Mouse (Mus musculus) WW6 (cell line): ENCODE data around the gene Usp33.
A peak's percentile ranks its signal among the peaks of the same experiment; 100 is the strongest.
"Not testable (repeated sequence)": the region's sequence is repeated elsewhere in the genome, so short reads cannot be mapped to it uniquely, and the experiment has no call there.

Experiments
- DNase-seq: peaks from one replicate; pipeline ENCODE4 v3.0.0-alpha.2; 2013; ENCODE audit warnings: low read depth, low spot score

The Usp33 gene

DNA sequence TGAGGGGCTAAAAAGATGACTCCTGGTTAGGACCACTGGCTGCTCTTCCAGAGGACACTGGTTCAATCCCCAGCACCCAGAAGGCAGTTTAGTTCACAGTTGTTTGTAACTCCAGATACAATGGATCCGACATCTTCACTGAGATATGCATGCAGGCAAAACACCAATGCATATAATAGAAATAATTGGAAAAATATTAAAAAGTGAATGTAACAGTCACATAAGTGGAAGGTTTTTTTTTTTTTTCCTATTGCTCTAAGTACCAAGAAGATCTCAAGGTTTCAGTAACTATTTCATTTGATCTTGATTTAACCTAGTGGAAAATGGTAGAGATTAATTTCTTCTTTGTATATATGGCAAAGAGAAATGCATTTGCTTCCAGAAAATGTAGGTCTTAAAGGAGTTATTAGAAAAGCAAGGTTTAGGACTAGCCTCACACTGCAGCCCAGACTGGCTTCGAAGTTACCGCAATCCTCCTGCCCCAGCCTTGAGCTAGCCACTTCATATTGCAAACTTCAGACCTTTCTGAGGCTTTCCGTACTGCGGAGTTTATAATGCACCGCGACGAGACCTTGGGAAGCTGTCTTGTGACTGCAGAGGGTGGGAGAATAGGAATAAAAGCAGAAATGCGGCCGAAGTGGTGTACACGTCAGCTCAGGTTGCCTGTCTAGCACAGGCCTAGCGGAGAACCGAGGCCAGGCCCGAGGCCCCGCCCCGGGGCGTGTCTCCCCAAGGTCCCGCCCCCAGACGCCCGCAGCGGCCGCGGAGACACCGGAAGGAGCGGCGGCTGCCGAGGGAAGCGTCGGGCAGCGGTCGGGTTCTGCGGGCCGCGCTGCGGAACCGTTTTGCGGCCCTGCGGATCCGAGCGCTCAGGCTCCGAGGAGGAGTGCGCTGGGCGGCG lies at the start of gene Usp33:
Gene Usp33 (plus strand): TSS at position 747 of the 901 bp plus-strand sequence.
- DNase-seq, result peak; percentile 74

DNA sequence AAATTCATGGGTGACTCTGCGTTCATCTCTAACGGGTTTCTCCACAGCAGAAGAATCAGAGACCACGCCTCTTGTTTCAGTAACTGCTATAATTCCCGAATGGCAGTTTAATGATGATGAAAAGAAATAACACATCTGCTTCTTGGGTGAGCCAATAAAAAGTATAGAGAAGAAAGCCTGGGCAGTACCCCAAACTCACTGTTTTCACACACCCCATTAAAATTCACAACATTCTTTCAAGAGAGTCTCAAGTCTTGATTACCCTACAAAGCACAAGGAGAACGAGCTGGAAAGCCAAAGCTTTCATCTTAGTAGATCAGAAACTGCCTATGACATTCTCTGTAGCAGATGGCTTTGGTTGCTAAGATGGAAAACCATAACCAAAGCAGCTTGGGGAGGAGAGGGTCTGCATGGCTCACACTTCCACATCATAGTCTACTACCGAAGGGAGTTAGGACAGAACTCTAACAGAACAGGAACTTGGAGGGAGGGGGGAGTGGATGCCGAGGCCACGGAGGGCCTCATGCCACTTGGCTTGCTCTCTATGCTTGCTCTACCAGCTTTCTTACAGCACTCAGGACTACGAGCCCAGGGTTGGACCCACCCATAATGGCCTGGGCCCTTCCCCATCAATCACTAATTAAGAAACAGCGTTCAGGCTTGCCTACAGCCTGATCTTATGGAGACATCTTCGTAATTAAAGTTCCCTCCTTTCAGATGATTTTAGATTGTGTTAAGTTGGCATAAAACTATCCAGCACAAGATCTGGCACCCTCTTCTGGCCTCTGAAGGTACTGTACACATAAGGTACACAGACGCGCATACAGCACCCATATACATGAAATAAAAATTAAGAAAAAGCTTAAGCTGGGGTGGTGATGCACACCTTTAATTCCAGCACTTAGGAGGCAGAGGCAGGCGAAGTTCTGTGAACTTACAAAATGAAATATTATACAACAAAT lies 45.6 kb upstream of the Usp33 start:
- DNase-seq, result no peak

- DNase-seq, result no peak
These were observed 43.3 kb upstream of the Usp33 start for GRCm38 (mm10) chr3:152302991-152303390.

GRCm38 (mm10) chr3:152304093-152304815 lies 42.0 kb upstream of the Usp33 start:
- DNase-seq, result no peak

DNA sequence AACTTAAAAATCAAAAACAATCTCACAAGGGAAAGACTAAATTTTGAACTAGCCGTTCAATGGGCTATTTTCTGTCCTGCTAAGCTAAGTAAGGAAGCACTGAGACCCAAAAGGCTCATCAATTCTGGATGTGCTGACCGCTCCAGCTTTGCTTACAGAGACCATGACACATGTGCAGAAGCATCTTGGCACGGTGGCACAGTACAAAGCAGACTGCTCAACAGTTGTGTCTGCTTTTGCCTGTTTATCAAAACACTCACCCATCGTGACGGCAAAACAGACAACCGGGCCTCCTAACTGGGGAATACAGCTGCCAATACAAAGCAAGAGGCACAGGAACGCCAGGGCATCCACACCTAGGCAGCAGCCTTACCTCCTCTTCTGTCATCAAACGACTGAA lies 41.2 kb upstream of the Usp33 start:
- DNase-seq, result no peak

- DNase-seq, result no peak
These were observed 40.3 kb upstream of the Usp33 start for GRCm38 (mm10) chr3:152305971-152306370.

- no peak for DNase-seq
These were observed 37.6 kb upstream of the Usp33 start for GRCm38 (mm10) chr3:152308485-152309249.

DNA sequence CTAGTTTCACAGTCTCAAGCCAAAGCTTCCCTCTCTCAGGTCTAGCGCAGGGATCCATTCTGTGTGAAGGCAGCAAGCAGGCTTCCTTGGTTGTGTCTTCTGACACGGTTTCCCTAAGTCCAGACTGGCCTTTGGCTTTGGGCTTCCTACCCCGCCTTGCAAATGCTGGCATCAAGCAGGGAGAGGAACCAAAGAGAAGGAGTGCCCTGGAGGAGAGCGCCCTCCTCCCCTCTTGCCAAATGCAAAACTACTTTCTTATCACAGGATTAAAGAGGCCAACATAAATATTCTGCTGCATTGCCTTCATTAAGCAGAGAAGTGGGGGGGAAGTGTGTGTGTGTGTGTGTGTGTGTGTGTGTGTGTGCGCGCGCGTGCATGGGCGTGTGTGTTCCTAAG lies 37.0 kb upstream of the Usp33 start:
- no peak for DNase-seq

GRCm38 (mm10) chr3:152314666-152315065 lies 31.6 kb upstream of the Usp33 start:
- not testable (repeated sequence) for DNase-seq

GRCm38 (mm10) chr3:152315613-152316012 lies 30.7 kb upstream of the Usp33 start:
- peak; percentile 66 for DNase-seq

DNA sequence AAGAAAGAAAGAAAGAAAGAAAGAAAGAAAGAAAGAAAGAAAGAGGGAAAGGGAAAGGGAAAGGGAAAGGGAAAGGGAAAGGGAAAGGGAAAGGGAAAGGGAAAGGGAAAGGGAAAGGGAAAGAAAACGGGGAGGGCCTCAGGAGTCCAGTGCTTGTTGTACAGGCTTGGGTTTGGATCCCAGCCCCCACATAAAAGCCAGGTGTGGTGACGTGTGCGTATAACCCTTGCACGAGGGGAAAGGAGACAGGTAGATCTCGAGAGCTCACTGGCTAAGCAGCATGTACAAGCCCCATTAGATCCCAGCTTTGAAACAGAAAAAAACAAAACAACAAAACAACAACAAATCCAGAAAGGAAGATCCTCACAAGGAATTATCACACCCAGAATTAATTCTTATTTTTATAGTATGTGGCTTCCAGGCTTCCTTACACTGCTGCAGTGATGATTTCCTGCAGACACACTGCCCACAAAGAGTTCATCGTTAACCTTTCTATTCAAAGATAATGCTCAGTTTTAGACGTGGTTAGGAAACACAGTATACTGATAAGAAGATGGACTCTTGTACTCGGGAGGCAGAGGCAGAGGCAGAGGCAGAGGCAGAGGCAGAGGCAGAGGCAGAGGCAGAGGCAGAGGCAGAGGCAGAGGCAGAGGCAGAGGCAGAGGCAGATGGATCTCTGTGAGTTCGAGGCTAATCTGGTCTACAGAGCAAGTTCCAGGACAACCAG lies 29.7 kb upstream of the Usp33 start:
- not testable (repeated sequence) for DNase-seq

GRCm38 (mm10) chr3:152320972-152321645 lies 25.2 kb upstream of the Usp33 start:
- no peak for DNase-seq

GRCm38 (mm10) chr3:152321765-152322547 lies 24.3 kb upstream of the Usp33 start:
- no peak for DNase-seq

DNA sequence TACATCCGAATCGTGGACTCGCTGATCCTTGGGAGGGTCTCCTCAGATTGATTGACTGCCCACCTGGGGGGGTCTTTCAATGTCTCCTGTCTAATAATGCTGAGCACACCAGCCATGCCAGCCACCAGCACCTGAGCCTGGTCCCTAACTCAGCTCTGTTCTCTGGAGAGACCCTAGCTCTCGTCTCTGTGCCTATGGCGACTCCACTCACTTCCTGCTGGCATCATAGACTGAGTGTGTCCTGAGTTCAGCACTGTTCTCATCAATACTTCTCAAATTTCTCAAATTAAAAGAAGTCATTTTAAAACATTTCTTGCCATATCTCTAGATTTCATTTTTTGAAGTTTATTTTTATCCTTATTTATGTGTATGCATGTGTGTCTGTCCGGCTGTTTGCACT lies 14.2 kb upstream of the Usp33 start:
- no peak for DNase-seq

DNA sequence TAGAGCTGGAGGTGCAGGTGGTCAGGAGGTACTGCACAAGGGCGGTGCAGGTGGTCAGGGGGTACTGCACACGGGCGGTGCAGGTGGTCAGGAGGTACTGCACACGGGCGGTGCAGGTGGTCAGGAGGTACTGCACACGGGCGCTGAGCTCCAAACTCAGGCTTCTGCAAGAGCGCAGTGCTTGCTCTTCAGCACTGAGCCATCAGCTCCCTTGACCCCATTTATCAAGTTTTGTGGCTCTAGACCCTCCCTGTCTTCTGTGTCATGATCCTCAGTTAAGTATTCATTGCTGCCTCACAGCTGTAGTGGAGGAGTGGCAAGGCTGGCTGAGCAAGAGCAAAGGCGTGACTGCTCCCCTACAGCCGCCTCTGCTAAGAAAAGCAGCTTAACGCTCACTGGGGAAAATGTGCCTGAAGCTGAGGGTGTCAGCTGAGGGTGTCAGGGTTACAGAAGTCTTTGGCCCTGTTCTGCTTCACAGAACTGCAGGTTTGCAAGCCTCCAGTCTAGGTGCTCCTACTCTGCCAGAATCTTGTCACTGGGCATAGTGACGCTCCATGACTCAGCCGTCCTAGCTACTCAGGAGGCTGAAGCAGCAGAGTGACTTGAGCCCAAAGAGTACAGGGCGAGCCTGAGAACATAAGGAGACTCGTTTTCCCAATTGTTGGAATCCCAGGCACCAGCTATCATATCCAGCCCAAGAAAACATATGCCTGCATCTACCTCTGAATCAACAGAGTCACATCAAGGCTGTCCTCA lies 13.6 kb upstream of the Usp33 start:
- no peak for DNase-seq

DNA sequence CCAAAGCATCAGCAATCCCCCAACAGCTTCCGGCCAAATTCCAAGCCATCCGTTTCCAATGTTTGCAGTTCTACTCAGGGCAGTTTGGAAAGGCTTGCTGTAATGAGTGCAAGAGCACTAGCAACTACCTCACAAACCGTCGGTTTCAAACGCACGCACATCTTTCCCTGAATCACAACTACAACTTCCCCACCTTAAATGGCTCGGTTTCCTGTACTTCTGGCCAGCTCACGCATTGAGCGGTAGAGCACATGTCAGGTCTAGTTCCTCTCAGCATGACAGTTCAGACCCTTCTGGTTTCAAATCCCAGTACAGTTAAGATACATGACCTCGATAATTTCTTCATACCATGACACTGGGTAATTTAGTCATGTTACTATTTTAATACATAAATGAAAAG lies 12.6 kb upstream of the Usp33 start:
- no peak for DNase-seq

- peak; percentile 59 for DNase-seq
These were observed 10.2 kb upstream of the Usp33 start for GRCm38 (mm10) chr3:152336085-152336484.
